Mouse (Mus musculus) intestine, embryonic 14.5 days (tissue): ENCODE results near the gene Tmem94. TPM values are rescaled to one million over a fixed set of nuclear protein-coding genes. Genes with fewer than 3 reads are reported as not detected.

Source experiments
- ATAC-seq: fragments of 200-750 bp; cut with Nextera tagmentation; replicated peaks from 2 replicates; pipeline ENCODE4 v1.8.0; 2017; ENCODE audit warnings: low read depth, moderate number of reproducible peaks, moderate TSS enrichment, moderate library complexity; ENCODE audit not compliant: low FRiP score, low TSS enrichment
- DNase-seq: peaks from one replicate; pipeline ENCODE4 v3.0.0-alpha.2; 2018; ENCODE audit warnings: low spot score
- H3K27ac ChIP-seq: fragments of 300-500 bp; sonication (generic); 2 replicates; pipeline ENCODE4 v1.5.1; 2014; ENCODE audit warnings: low read depth, mild to moderate bottlenecking, control low read depth
- H3K27me3 ChIP-seq: fragments of 300-500 bp; sonication (generic); replicated peaks from 2 replicates; pipeline ENCODE4 v1.6.1; 2014; ENCODE audit warnings: low read length, control low read depth; ENCODE audit not compliant: control insufficient read depth, insufficient read depth
- H3K36me3 ChIP-seq: fragments of 300-500 bp; sonication (generic); 2 replicates; pipeline ENCODE4 v1.6.1; 2014; ENCODE audit warnings: low read length, control low read depth; ENCODE audit not compliant: control insufficient read depth, insufficient read depth
- H3K4me1 ChIP-seq: fragments of 300-500 bp; sonication (generic); replicated peaks from 2 replicates; pipeline ENCODE4 v1.6.1; 2014; ENCODE audit warnings: low read length, control low read depth, mixed read lengths; ENCODE audit not compliant: control insufficient read depth, insufficient read depth
- H3K4me2 ChIP-seq: fragments of 300-500 bp; sonication (generic); 2 replicates; pipeline ENCODE4 v1.6.1; 2014; ENCODE audit warnings: low read length
- H3K4me3 ChIP-seq: fragments of 300-500 bp; sonication (generic); 2 replicates; pipeline ENCODE4 v1.5.1; 2014; ENCODE audit warnings: low read depth, low read length, control low read depth, mixed read lengths
- H3K9ac ChIP-seq: fragments of 300-500 bp; sonication (generic); 2 replicates; pipeline ENCODE4 v1.6.1; 2014; ENCODE audit warnings: mild to moderate bottlenecking, low read length
- H3K9me3 ChIP-seq: fragments of 300-500 bp; sonication (generic); 2 replicates; pipeline ENCODE4 v1.6.1; 2016; ENCODE audit warnings: low read length, control low read depth; ENCODE audit not compliant: control insufficient read depth
- WGBS: fragments of 180-500 bp; shearing (Covaris S2); extraction: QIAGEN DNeasy Blood & Tissue Kit; methylation state at CpG from one replicate; pipeline ENCODE4 v1.1.7; 2014; 5-methylcytosine and 5-hydroxymethylcytosine counted together
- polyA plus RNA-seq: library from polyadenylated mRNA; unstranded; fragments of >200 nt; fragmentation: Nextera tagmentation; extraction: Ambion mirVana; gene quantifications from 2 replicates; pipeline ENCODE4 v1.2.1, GENCODE M21; 2014

The Tmem94 gene
- polyA plus RNA-seq, 1 experiment from 2014 or later = 15.7 TPM

DNA sequence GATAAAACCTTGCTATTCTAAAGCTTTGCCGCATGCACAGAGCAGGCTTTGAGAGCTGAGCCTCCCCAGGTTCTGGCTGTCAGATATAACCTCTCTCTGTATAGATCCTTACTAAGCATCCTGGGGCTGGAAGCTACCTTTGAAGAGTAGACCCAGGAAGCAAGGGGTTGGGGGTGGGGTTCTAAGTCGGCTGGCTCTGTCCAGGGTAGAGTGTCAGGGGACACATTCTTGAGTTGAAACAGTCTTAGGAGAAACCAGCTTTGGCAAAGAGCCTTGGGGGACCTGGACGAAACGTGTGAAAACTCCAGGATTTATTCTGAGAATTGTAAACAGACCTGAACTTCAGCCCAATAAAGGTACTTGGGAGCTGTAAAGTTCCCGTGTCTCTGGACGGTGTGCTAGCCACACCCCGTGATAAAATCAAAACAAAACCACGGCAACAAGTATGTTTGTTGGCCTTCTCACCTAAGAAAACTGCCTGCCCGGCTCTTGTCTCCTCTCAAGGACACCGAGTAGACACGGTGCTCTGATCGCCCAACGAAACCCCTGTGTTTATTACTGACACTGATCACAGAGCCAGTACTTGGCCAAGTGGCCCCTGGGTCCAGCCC is 26.9 kb upstream of the Tmem94 start:
- Histone ChIP-seq H3K36me3 (no peaks in the 10 kb centered on the region), H3K9me3 (no peaks in the 10 kb centered on the region), H3K4me1 (peaks cover 4% of the 10 kb centered on the region), H3K4me3 (no peak overlapping the region), H3K27me3 (no peaks in the 10 kb centered on the region), H3K4me2 (no peak overlapping the region), H3K9ac (no peak overlapping the region), H3K27ac (no peak overlapping the region)
- ATAC-seq = no peak
- DNase-seq = no peak
- 32% methylated on average over 13 of the region's 13 CpGs for WGBS

DNA sequence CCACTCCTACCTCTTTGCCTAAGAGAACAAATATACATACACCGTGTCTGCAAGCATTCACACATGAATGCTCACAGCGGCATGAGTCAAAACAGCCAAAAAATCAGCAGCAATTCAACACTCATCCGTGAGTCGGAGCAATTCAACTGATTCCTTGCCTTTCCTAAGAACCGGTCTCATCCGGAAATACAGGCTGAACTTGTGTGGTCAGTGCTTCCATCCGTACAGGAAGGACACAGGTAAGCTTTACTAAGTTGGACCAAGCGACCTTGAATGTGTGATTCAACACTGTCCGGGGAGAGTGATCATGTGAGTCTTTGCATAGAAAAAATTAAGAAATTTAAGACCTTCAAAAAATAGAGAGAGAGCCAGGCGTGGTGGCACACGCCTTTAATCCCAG is 24.2 kb upstream of the Tmem94 start:
- Histone ChIP-seq H3K36me3 (no peaks in the 10 kb centered on the region), H3K9ac (no peak overlapping the region), H3K4me3 (no peak overlapping the region), H3K4me1 (peaks cover 4% of the 10 kb centered on the region), H3K27ac (no peak overlapping the region), H3K27me3 (no peaks in the 10 kb centered on the region), H3K4me2 (no peak overlapping the region), H3K9me3 (no peaks in the 10 kb centered on the region)
- no peak for ATAC-seq
- WGBS = 85% methylated on average over 11 of the region's 11 CpGs
- DNase-seq = no peak

DNA sequence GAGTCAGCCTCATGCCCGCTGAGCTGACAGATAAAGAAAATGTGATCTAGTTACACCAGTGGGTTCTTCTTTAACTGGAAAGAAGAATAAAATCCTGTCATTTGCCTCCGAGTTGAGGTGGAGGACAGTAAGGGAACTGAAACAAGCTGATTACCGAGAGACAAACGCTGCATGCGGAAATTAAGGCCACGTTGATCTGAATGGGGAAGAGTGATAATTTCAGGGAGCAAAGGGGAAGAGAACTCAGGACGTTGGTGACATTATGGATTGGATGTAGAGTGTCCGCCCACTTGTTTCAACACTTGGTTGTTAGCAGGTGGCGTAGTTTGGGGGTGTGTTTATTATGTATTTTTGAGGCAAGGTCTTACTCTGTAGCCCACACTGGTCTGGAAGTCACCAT is 22.3 kb upstream of the Tmem94 start:
- DNase-seq = no peak
- ATAC-seq = no peak
- no peaks in the 10 kb centered on the region for H3K27me3 ChIP-seq
- H3K4me3 ChIP-seq = no peak overlapping the region
- no peak overlapping the region for H3K27ac ChIP-seq
- H3K4me1 ChIP-seq = peaks cover 2% of the 10 kb centered on the region
- H3K9me3 ChIP-seq = no peaks in the 10 kb centered on the region
- no peaks in the 10 kb centered on the region for H3K36me3 ChIP-seq
- no peak overlapping the region for H3K4me2 ChIP-seq
- no peak overlapping the region for H3K9ac ChIP-seq
- 83% methylated on average over 9 of the region's 9 CpGs for WGBS

DNA sequence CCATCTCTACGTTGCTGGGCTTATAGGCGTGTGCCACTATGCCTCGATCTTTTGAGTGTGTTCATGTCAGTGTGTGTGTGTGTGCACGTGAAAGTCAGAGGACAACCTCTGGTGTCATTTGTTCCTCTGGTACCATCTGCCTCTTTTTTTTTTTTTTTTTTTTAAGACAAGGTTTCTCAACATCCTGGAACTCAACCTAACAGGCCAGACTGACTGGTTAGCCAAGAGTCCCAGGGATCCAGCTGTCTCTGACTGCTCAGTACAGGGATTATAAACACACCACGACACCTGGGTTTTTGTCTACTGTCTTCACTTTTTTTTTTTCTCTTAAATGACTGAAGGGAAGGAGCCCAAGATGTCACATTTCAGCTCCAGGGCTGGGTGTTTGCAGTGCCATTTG is 20.8 kb upstream of the Tmem94 start:
- H3K36me3 ChIP-seq = no peaks in the 10 kb centered on the region
- no peak for DNase-seq
- no peak for ATAC-seq
- H3K4me3 ChIP-seq = no peak overlapping the region
- no peak overlapping the region for H3K27ac ChIP-seq
- no peak overlapping the region for H3K4me2 ChIP-seq
- WGBS = 83% methylated on average over 5 of the region's 5 CpGs
- no peaks in the 10 kb centered on the region for H3K9me3 ChIP-seq
- no peaks in the 10 kb centered on the region for H3K27me3 ChIP-seq
- no peak overlapping the region for H3K9ac ChIP-seq
- no peaks in the 10 kb centered on the region; the same call in 1 of the 2 replicates for H3K4me1 ChIP-seq

DNA sequence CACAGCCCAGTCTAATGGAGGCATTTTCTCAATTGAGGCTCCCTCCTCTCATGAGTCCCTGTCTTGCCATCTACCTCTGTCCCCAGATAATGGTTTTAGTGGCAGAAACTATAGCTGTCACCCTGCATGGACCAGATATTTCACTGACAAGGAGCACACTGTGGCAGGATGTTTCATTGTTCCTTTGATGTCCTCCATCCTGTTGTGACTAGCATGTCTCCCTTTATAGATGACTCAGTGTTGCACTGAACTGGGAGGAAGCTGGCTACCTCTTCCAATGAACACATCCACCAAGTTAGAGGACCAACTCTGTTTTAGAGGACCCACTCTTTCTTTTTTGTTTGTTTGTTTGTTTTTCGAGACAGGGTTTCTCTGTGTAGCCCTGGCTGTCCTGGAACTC is 19.1 kb upstream of the Tmem94 start:
- H3K4me1 ChIP-seq = no peaks in the 10 kb centered on the region; the same call in 1 of the 2 replicates
- no peak overlapping the region for H3K27ac ChIP-seq
- H3K4me2 ChIP-seq = no peak overlapping the region
- no peak overlapping the region for H3K4me3 ChIP-seq
- no peaks in the 10 kb centered on the region for H3K27me3 ChIP-seq
- DNase-seq (no peak), ATAC-seq (no peak)
- no peak overlapping the region for H3K9ac ChIP-seq
- H3K9me3 ChIP-seq = no peaks in the 10 kb centered on the region
- no peaks in the 10 kb centered on the region for H3K36me3 ChIP-seq
- WGBS = 92% methylated on average over 1 of the region's 1 CpGs

DNA sequence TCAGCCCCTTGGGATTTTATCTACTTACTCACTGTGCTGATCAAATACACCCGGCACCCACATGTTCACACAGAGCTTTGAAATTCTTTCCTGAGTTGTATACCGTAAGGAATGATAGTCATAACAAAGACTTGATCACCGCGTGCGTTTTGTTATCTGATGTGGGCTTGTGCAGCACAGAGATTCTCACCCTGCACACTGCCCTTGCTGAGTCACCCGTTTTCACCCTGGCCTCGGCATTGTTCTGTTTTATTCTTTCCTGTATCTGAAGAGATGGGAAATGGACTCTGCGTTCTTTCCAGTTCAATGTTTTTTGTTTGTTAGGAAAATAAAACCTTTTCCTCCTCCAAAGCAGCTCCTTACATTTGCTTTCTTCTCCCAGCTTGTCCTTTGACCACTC is 18.5 kb upstream of the Tmem94 start:
- H3K4me1 ChIP-seq = no peaks in the 10 kb centered on the region; the same call in 1 of the 2 replicates
- 29% methylated on average over 8 of the region's 8 CpGs for WGBS
- H3K36me3 ChIP-seq = no peaks in the 10 kb centered on the region
- H3K27me3 ChIP-seq = no peaks in the 10 kb centered on the region
- H3K9ac ChIP-seq = no peak overlapping the region
- no peaks in the 10 kb centered on the region for H3K9me3 ChIP-seq
- ATAC-seq (no peak), DNase-seq (no peak)
- peak overlapping the region; percentile 43 for H3K4me2 ChIP-seq
- 0 out of 2 replicates have a peak overlapping the region, but pooled peaks have one; percentile 6 for H3K4me3 ChIP-seq
- H3K27ac ChIP-seq = no peak overlapping the region

DNA sequence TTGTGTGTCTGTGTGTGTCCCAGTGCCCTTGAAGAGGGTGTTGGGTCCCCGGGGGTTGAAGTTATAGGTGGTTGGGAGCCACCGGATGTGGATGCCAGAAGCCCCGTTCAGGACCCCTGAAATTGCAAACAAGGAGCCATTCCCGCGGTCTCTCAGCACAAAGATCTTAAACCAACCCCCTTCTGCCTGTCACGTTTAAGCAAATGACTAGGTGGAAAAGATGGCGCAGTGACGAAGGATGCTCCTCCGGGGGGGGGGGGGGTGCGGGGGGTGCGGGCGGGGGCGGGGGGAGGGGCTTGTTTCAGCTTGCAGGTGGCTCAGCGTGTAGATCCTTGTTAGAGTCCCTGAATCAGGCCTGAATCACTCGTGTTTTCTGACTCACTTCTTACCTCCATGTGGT is 17.9 kb upstream of the Tmem94 start:
- no peaks in the 10 kb centered on the region for H3K36me3 ChIP-seq
- H3K4me1 ChIP-seq = no peaks in the 10 kb centered on the region; the same call in 1 of the 2 replicates
- WGBS = 9% methylated on average over 10 of the region's 15 CpGs
- H3K4me3 ChIP-seq = peak overlapping the region; percentile 6; the same call in 1 of the 2 replicates
- no peak overlapping the region for H3K27ac ChIP-seq
- no peaks in the 10 kb centered on the region for H3K9me3 ChIP-seq
- H3K4me2 ChIP-seq = peak overlapping the region; percentile 43
- no peaks in the 10 kb centered on the region for H3K27me3 ChIP-seq
- no peak for ATAC-seq
- H3K9ac ChIP-seq = no peak overlapping the region
- peak; percentile 66 for DNase-seq

DNA sequence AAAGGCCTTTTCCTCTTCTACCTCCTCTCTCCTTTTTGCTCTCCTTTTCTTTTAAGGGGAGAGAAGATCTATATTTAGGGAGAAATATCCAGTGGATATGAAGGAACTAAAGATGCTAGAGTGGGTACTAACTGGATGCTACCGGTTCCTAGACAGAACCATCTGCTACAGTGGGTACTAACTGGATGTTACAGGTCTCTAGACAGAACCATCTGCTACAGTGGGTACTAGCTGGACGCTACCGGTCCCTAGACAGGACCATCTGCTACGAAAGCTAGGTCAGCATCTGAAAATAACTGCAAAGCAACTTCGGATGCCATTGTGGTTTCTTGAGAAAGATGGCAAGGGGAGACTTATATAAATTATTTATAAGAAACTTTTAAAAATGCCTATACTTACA is 15.4 kb upstream of the Tmem94 start:
- no peak for ATAC-seq
- WGBS = 84% methylated on average over 5 of the region's 5 CpGs

DNA sequence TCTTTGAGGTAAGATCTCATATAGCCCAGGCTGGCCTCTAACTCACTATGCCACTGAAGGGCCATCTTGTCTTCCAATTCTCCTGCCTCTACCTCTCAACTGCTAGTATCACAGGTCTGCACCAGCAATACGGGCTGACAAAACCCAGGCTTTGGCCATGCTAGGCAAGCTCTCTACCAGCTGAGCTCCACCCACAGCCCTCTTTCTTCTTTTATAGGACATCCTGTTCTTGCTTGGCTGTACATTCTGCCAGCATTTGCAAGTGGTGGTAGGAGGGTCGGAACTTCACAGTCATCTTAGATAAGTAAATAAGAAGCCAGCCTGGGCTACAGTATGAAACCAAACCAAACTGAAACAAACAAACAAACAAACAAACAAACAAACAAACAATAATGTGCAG is 13.5 kb upstream of the Tmem94 start:
- ATAC-seq (no peak), DNase-seq (no peak)
- no peak overlapping the region for H3K9ac ChIP-seq
- no peak overlapping the region for H3K4me2 ChIP-seq
- no peak overlapping the region for H3K4me3 ChIP-seq
- H3K36me3 ChIP-seq = no peaks in the 10 kb centered on the region
- H3K9me3 ChIP-seq = no peaks in the 10 kb centered on the region
- H3K27me3 ChIP-seq = no peaks in the 10 kb centered on the region
- WGBS = 58% methylated on average over 2 of the region's 2 CpGs
- H3K4me1 ChIP-seq = no peaks in the 10 kb centered on the region; the same call in 1 of the 2 replicates
- no peak overlapping the region for H3K27ac ChIP-seq

More for the DNA sequence above, 15.4 kb upstream of the Tmem94 start:
- H3K4me2 ChIP-seq = no peak overlapping the region
- H3K9ac ChIP-seq = no peak overlapping the region
- DNase-seq = no peak
- H3K27ac ChIP-seq = no peak overlapping the region
- no peaks in the 10 kb centered on the region for H3K9me3 ChIP-seq
- H3K4me3 ChIP-seq = no peak overlapping the region
- H3K36me3 ChIP-seq = no peaks in the 10 kb centered on the region
- H3K27me3 ChIP-seq = no peaks in the 10 kb centered on the region
- no peaks in the 10 kb centered on the region; the same call in 1 of the 2 replicates for H3K4me1 ChIP-seq
